In the genomic region with DNA sequence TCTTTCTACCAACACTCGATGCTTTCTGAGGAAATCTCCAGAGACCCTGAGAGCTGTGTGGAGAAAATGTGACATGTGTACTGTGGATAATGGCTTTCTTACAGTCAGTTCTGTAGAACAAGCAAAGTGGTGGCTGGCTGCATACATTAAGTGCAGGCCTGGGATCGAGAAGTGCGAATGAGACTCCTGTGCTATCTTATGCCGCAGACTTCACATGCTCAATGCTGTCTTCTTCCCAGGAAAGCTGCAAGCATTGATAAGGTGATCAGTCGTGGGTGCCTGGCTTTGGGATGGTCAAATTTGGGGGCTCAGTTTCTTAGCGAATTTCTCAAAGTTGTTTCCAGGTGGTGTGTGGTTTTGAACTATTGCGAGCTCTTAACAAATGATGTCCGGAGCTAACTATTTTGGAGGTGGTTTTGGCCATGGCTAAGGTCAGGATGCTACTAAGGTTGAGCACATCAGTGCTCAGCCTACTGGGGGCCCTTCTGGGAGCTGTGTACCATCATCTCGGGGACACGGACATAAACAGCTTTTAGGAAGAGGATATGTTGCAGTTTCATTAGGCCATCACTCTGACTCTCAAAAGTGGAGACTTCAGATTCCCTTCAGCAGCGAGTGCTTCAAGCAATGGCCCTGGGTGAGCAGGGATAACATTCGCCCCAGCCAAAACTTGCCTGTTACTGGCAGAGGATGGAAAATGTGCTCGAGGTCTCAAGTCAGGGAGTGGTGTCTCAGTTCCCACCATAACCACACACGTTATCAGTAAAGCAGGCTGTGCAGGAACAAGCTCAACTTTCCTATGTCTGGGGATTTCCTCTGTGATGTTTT, we compare ENCODE assay signal across 9 mouse cellular contexts.
DNase-seq lines count a peak whose midpoint lies in the region; ATAC-seq and TF ChIP-seq lines count a peak whose summit lies in the region.
"Had no signal": no experiment of that assay in that cellular context is flagged by ENCODE, and none has a peak within 500 bp of the region (broad histone marks: within the 10 kb centered on the region; RNA-seq: fewer than 3 reads in every experiment).

No protein-coding gene starts in this region.

- no peak overlapping the region for H3K27ac ChIP-seq in lung, postnatal 0 days (ENCODE audit: low read length)
- peak overlapping the region; percentile 23 to 61 for H3K27ac ChIP-seq in heart, embryonic 14.5 days (replicated peaks in 1 of 2; ENCODE audit: control insufficient read depth in 1 of 2, insufficient read depth in 1 of 2, low read depth in 2 of 2, low read length in 2 of 2)
- H3K27ac ChIP-seq: macrophage had no signal

- H3K4me2 ChIP-seq in lung, postnatal 0 days (replicated peaks; ENCODE audit: low read depth, low read length): no peak overlapping the region
- H3K4me2 ChIP-seq in heart, embryonic 14.5 days (ENCODE audit: low read length): no peak overlapping the region

- ATAC-seq in lung, postnatal 0 days: peak; percentile 54
- no peak for ATAC-seq in heart, embryonic 14.5 days (ENCODE audit: insufficient number of reproducible peaks, insufficient read depth, low FRiP score, low read depth)
- peak; percentile 95 for ATAC-seq in megakaryocyte progenitor cell, adult 5-6 weeks (replicated peaks; ENCODE audit: poor library complexity)

- TF ChIP-seq CTCF in lung, postnatal 0 days (IDR thresholded peaks at IDR 0.05): no peak

- no peak overlapping the region for H3K9ac ChIP-seq in lung, postnatal 0 days (replicated peaks; ENCODE audit: low read depth)
- no peak overlapping the region for H3K9ac ChIP-seq in heart, embryonic 14.5 days (ENCODE audit: low read length)

- DNase-seq in lung, postnatal 0 days (ENCODE audit: low spot score): no peak
- no peak for DNase-seq in lung, postnatal 25 days (ENCODE audit: low spot score)
- DNase-seq in c-Kit-negative CD71-positive TER-119-positive erythroid progenitor cells, embryonic 14.5 days (ENCODE audit: low read depth, low spot score): peak; percentile 81
- no peak for DNase-seq in left cerebral cortex, adult 11 months (ENCODE audit: low spot score)
- DNase-seq in thymus, postnatal 0 days (ENCODE audit: low spot score): no peak
- no peak for DNase-seq in left cerebral cortex, adult 18-20 months (ENCODE audit: low spot score in 2 of 2)

- H3K36me3 ChIP-seq in lung, postnatal 0 days (ENCODE audit: insufficient read depth, low read length): no peaks in the 10 kb centered on the region
- no peaks in the 10 kb centered on the region for H3K36me3 ChIP-seq in heart, embryonic 14.5 days (ENCODE audit: control insufficient read depth, insufficient read depth, low read length)

- 58% methylated on average over 14 of the region's 14 CpGs for WGBS in lung, postnatal 0 days
- 55% methylated on average over 14 of the region's 14 CpGs for WGBS in heart, embryonic 14.5 days

- no peaks in the 10 kb centered on the region for H3K27me3 ChIP-seq in lung, postnatal 0 days (replicated peaks; ENCODE audit: insufficient read depth, low read length)
- no peaks in the 10 kb centered on the region for H3K27me3 ChIP-seq in heart, embryonic 14.5 days (ENCODE audit: control insufficient read depth, insufficient read depth, low read length)

- H3K9me3 ChIP-seq in lung, postnatal 0 days (ENCODE audit: low read length): no peaks in the 10 kb centered on the region
- H3K9me3 ChIP-seq in heart, embryonic 14.5 days (ENCODE audit: control insufficient read depth, low read length): no peaks in the 10 kb centered on the region

- H3K4me3 ChIP-seq in lung, postnatal 0 days (ENCODE audit: low read depth, low read length): no peak overlapping the region
- no peak overlapping the region for H3K4me3 ChIP-seq in heart, embryonic 14.5 days (ENCODE audit: control insufficient read depth in 1 of 2, insufficient read depth in 1 of 2, low read depth in 1 of 2, low read length in 2 of 2)

- peaks cover 8% of the 10 kb centered on the region; the same call in 1 of the 2 replicates for H3K4me1 ChIP-seq in lung, postnatal 0 days (ENCODE audit: insufficient read depth, low read depth, low read length)
- peaks cover 8 to 12% of the 10 kb centered on the region in 2 experiments; a peak in 3 of 4 replicates for H3K4me1 ChIP-seq in heart, embryonic 14.5 days (ENCODE audit: control insufficient read depth in 2 of 2, insufficient read depth in 2 of 2, low read length in 2 of 2)

- no peak for TF ChIP-seq EP300 in lung, postnatal 0 days (IDR thresholded peaks at IDR 0.05)
